Mouse (Mus musculus) retina, postnatal 1 day (tissue): ENCODE results near the gene Vmn2r54.
"Not testable (repeated sequence)": the region's sequence is repeated elsewhere in the genome, so short reads cannot be mapped to it uniquely, and the experiment has no call there.

Experiments used
- DNase-seq: peaks from one replicate; pipeline ENCODE4 v3.0.0-alpha.2; 2012

The Vmn2r54 gene

DNA sequence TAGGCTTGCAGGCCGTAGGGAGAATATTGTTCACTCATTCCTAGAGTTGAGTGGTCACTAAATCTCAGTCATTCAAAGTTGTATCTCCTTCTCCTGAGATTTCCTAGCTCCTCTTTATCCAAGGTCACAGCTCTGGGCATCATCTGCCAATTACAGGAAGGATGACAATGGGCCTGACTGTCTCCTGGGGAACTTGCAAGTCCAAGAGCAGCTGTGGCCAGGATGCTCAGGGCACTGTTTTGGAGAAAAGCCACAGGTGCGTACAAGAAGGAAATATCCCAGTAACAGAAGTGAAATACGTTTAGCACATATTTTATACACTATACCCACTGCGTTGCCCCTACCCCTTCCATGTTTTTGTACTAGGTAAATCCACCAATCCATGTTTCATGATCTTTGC lies at the start of gene Vmn2r54:
Gene Vmn2r54 (minus strand): TSS at position 101 of the 400 bp plus-strand sequence.
- not testable (repeated sequence) for DNase-seq

DNA sequence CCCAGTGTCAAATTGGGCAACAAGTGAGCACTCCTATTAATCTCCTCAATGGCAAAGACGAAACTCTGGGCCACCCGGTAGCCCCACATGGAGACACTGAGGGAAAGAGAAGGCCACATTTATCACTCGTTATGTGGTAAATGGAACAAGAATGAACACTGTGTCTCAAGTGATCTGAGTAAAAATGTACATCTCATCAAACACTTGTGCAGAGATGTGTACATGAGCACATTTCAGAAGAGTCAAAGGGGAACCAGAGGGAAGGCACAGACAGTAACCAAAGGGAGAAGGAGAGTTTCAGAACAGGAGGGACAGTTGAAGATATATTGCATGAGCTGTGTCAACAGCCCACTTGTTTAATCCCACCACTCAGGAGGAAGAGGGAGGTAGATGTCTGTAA lies 44.8 kb upstream of the Vmn2r54 start, which contains the start of gene Vmn2r55:
Gene Vmn2r55 (minus strand): TSS at position 101 of the 400 bp plus-strand sequence.
- not testable (repeated sequence) for DNase-seq

DNA sequence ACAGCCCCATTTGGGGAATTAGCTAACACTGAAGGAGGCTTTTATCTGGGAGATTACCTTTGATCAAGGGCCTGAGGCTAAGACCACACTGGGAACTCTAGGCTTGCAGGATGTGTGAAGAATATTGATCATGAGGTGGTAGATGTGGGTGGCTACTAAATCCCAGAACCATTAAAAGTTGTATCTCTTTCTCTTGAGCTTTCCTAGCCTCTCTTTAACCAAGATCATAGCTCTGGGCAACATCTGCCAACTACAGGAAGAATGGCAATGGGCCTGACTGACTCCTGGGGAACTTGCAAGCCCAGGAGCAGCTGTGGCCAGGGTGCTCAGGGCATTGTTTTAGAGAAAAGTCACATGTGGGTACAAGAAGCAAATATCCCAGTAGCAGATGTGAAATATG lies 31.4 kb downstream of the Vmn2r54 start, which contains the start of gene Vmn2r53:
Gene Vmn2r53 (minus strand): TSS at position 101 of the 400 bp plus-strand sequence.
- no peak for DNase-seq
